Mouse (Mus musculus): Measurements from ENCODE around the gene Rfxank. TPM values are rescaled to one million over a fixed set of nuclear protein-coding genes. Genes with fewer than 3 reads are reported as not detected.

Gene Rfxank
- 13.5 and 15.8 TPM in 2 replicates for polyA plus RNA-seq (2012; ENCODE audit: insufficient read depth, insufficient read length, missing spikeins)

DNA sequence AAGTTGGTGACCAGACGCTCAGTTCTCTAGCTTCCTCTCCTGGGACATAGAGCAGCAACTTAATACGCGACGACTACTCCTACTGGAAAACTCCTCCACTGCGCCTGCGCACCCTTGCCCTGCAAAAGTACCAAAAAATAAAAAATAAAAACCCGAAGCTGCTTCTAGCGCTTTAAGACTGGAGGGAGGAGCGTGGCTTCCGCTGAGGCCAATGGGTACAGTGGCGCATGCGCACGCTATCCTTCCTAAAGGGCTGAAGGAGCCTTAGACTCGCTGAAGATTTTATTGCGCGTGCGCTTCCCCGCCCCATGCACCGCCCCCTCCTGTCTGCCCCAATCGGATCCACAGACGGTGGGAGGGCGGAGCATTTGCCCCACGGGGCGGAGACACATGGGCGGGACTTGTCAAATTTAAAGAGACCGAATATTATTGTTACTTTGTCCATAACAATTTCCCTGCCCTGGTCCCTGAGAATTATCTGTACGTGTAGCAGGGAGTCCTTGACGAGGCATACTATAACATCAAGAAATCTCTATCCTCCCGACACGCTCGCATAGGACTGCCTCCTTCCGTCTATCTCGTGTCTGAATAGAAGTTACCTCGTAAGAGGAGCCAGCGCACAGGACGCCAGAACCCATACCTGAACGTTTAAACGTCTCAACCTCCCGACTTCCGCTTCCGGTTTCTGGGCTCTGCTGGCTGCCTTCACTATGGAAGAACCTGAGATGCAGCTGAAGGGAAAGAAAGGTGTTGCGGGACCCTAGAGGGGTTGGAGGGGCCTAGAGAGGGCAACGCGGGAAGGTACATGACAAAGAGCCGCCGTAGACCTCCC, at the start of gene Rfxank, which contains the start of the genes Borcs8 and Mef2b:
Gene Rfxank, minus strand, starts transcription at position 129 of the 832 bp plus-strand sequence.
Gene Borcs8, plus strand, starts transcription at position 474 of the 832 bp plus-strand sequence.
Gene Mef2b, plus strand, starts transcription at position 686 of the 832 bp plus-strand sequence.
- peak within 1 kb of the TSS; percentile 65 for H3K27ac ChIP-seq (ENCODE audit: insufficient read depth, low read depth, low read length)
- peak within 1 kb of the TSS; percentile 75 for H3K4me3 ChIP-seq (ENCODE audit: insufficient read depth, low read length)
- peaks cover 13% of the 10 kb centered on the region for H3K4me1 ChIP-seq (ENCODE audit: control insufficient read depth, insufficient read depth, low read length)
- TF ChIP-seq POLR2A (IDR thresholded peaks at IDR 0.05; ENCODE audit: borderline replicate concordance, low read depth, low read length) (no peak), CTCF (IDR thresholded peaks at IDR 0.05; ENCODE audit: low read depth, low read length) (no peak)

DNA sequence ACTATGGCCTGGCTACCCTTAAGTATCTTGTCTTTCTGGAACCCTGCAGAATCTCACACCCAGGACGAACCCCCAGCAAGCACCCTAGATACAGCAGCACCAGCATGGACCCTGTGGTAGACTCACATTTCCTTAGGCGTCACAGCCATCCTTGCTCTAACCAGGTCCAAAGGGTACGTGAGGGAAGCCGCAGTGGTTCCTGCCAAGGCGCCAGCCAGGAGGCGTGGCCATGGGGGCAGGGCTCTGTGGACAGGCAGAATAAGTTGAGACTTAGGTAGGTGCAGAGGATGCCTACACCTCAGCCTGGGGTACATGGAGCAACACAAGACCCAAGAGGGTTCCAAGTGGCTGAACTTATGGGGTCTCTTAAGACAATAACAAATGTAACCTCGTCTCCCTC, 49.8 kb upstream of the Rfxank start:
- no peak overlapping the region for H3K27ac ChIP-seq (ENCODE audit: insufficient read depth, low read depth, low read length)

DNA sequence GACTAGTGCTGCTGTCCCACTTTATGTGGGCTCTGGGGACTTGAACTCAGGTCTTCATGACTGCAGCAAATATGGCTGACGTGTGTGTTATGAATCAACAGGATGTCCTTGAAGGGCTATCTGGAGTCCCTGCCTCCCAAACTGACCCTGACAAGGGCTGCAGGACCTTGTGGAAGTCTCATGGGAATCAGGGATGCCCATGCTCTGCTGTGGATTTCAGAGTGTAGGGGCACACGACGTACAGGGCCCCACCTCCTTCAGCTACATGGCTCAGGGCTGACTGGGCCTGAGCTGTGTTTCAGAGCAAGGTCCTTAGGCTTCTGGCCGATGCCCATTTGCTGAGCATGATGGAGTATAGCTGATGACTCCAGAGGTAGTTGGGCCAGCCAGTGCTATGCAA, 44.2 kb upstream of the Rfxank start:
- TF ChIP-seq CTCF (IDR thresholded peaks at IDR 0.05; ENCODE audit: low read depth, low read length) (no peak), POLR2A (IDR thresholded peaks at IDR 0.05; ENCODE audit: borderline replicate concordance, low read depth, low read length) (no peak)
- H3K4me1 ChIP-seq (ENCODE audit: control insufficient read depth, insufficient read depth, low read length): no peaks in the 10 kb centered on the region
- H3K4me3 ChIP-seq (ENCODE audit: insufficient read depth, low read length): no peak overlapping the region
- H3K27ac ChIP-seq (ENCODE audit: insufficient read depth, low read depth, low read length): no peak overlapping the region

More for the DNA sequence above, 49.8 kb upstream of the Rfxank start:
- no peak overlapping the region for H3K4me3 ChIP-seq (ENCODE audit: insufficient read depth, low read length)
- no peaks in the 10 kb centered on the region for H3K4me1 ChIP-seq (ENCODE audit: control insufficient read depth, insufficient read depth, low read length)
- TF ChIP-seq CTCF (IDR thresholded peaks at IDR 0.05; ENCODE audit: low read depth, low read length) (no peak), POLR2A (IDR thresholded peaks at IDR 0.05; ENCODE audit: borderline replicate concordance, low read depth, low read length) (no peak)

DNA sequence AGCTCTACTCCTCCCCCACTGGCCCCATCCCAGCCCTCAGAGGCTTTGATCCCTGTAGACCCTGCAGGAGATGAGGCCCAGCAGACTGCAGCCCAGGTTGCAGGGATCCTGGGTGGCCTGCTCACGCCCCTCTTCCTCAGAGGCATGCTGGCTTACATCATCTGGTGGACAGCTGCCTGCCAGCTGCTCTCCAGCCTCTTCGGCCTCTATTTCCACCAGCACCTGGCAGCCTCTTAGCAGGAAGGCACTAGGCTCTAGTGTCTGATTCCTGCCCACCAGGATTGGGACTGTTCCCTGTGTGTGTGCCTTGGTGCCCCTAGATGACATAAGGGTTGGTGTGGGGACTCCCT, 42.9 kb upstream of the Rfxank start:
- TF ChIP-seq POLR2A (IDR thresholded peaks at IDR 0.05; ENCODE audit: borderline replicate concordance, low read depth, low read length) (no peak), CTCF (IDR thresholded peaks at IDR 0.05; ENCODE audit: low read depth, low read length) (no peak)
- Histone ChIP-seq H3K4me1 (ENCODE audit: control insufficient read depth, insufficient read depth, low read length) (no peaks in the 10 kb centered on the region), H3K27ac (ENCODE audit: insufficient read depth, low read depth, low read length) (no peak overlapping the region), H3K4me3 (ENCODE audit: insufficient read depth, low read length) (no peak overlapping the region)

DNA sequence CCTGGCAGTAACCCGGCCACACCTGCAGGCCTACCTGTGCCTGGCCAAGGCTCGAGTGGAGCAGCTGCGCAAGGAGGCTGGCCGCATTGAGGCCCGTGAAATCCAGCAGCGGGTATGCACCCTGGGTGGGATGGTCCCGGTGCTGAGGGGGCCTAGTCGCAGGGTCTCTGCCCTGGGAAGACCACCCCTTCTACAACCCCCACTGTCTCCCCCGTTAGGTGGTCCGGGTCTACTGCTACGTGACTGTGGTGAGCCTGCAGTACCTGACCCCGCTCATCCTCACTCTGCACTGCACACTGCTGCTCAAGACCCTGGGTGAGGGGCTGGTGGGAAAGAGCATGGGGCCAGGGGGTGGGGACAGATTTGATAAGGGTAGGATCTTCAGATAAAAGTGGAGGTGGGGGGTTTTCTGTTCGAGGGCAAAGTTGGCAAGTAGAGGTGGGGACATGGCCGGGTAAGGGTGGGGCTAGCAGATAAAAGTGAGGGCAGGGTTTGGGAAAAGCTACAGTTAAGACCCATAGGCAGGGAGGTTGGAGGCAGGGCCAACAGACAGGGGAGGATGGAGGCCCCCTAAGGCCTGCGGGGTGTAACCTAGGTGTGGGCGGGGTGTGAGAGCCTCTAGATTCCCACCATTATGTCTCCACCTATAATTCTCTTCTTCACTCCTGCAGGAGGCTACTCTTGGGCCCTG, 42.4 kb upstream of the Rfxank start:
- no peak overlapping the region for H3K27ac ChIP-seq (ENCODE audit: insufficient read depth, low read depth, low read length)
- H3K4me1 ChIP-seq (ENCODE audit: control insufficient read depth, insufficient read depth, low read length): no peaks in the 10 kb centered on the region
- TF ChIP-seq POLR2A (IDR thresholded peaks at IDR 0.05; ENCODE audit: borderline replicate concordance, low read depth, low read length) (no peak), CTCF (IDR thresholded peaks at IDR 0.05; ENCODE audit: low read depth, low read length) (no peak)
- H3K4me3 ChIP-seq (ENCODE audit: insufficient read depth, low read length): no peak overlapping the region

DNA sequence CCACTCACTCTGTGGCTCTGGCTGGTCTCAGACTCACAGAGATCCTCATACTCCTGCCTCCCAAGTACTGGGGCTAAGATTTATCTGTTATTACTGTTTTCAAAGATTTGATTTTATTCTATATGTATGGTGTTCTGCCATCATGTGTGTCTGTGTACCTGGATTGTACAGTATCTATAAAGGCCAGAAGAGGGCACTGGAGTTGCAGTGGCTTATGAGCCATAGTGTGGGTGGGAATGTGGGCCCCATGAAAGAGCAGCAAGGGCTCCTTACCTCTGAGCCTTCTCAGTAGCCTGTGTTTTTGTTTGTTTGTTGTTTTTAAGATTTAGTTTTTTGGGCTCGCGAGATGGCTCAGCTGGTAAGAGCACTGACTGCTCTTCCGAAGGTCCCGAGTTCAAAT, 40.1 kb upstream of the Rfxank start:
- no peak for TF ChIP-seq CTCF (IDR thresholded peaks at IDR 0.05; ENCODE audit: low read depth, low read length)
- TF ChIP-seq POLR2A (IDR thresholded peaks at IDR 0.05; ENCODE audit: borderline replicate concordance, low read depth, low read length): no peak
- Histone ChIP-seq H3K4me3 (ENCODE audit: insufficient read depth, low read length) (no peak overlapping the region), H3K4me1 (ENCODE audit: control insufficient read depth, insufficient read depth, low read length) (no peaks in the 10 kb centered on the region), H3K27ac (ENCODE audit: insufficient read depth, low read depth, low read length) (no peak overlapping the region)

DNA sequence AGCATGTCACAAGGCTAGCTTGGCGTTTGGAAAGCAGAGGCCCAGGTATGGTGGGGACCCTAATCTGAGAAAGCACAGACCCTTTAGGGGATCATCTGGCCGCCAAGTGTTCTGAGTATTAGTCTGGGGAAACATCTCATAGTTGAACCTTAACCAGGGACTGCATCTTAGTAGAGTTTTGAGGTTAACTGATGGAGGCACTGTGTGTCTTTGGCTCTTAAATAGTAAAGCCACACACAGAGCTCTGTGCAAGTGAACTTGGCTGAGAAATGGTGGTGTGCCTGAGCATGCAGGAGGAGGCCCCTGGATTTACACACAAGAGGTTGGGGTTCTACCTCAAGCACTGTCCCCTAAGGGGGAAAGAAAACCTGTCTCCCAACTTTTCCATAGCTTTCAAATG, 39.3 kb upstream of the Rfxank start:
- no peak overlapping the region for H3K4me3 ChIP-seq (ENCODE audit: insufficient read depth, low read length)
- TF ChIP-seq POLR2A (IDR thresholded peaks at IDR 0.05; ENCODE audit: borderline replicate concordance, low read depth, low read length): no peak
- H3K27ac ChIP-seq (ENCODE audit: insufficient read depth, low read depth, low read length): no peak overlapping the region
- H3K4me1 ChIP-seq (ENCODE audit: control insufficient read depth, insufficient read depth, low read length): peaks cover 6% of the 10 kb centered on the region

DNA sequence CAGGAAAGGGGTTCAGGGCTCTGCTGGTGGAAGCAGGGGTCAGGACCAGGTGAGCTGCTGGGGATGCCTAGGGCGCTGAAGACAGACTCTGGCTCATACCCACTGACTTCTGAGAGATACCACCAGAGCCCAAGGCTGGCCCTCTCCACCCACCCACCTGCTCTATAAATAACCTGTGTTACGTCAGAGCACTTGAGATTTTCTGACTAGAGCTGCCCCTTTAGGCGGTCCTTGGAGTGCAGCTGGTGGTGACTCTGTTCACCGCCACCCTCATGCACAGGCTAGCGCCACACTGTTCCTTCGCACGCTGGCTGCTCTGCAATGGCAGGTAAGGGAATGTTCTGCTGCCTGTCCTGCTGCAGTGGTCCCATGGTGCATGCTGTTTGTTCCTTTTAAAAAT, 35.1 kb upstream of the Rfxank start:
- Histone ChIP-seq H3K4me1 (ENCODE audit: control insufficient read depth, insufficient read depth, low read length) (peaks cover 13% of the 10 kb centered on the region), H3K27ac (ENCODE audit: insufficient read depth, low read depth, low read length) (no peak overlapping the region), H3K4me3 (ENCODE audit: insufficient read depth, low read length) (no peak overlapping the region)
- TF ChIP-seq POLR2A (IDR thresholded peaks at IDR 0.05; ENCODE audit: borderline replicate concordance, low read depth, low read length) (no peak), CTCF (IDR thresholded peaks at IDR 0.05; ENCODE audit: low read depth, low read length) (no peak)

DNA sequence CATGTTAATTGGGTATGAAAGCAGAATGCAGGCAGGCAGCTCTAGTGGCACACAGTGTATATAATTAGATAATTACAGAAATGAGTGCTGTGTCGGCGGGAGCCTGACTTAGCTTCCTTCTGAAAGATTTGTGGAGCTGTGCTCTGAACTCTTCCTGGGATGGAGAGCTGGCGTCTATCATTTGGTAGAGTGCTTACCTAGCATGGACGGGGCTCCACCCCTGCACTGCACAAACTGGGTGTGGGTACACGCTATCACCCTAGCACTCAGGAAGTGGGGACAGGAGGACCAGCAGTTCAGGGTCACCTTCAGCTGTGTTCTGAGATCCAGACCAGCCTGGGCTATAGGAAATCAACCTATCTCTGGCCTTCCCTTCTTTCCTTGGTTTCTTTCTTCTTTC, 34.4 kb upstream of the Rfxank start:
- no peak overlapping the region for H3K4me3 ChIP-seq (ENCODE audit: insufficient read depth, low read length)

More for the DNA sequence above, 34.4 kb upstream of the Rfxank start:
- TF ChIP-seq CTCF (IDR thresholded peaks at IDR 0.05; ENCODE audit: low read depth, low read length) (no peak), POLR2A (IDR thresholded peaks at IDR 0.05; ENCODE audit: borderline replicate concordance, low read depth, low read length) (no peak)
- Histone ChIP-seq H3K4me1 (ENCODE audit: control insufficient read depth, insufficient read depth, low read length) (peaks cover 13% of the 10 kb centered on the region), H3K27ac (ENCODE audit: insufficient read depth, low read depth, low read length) (no peak overlapping the region)
